Mouse (Mus musculus) heart, postnatal 0 days (tissue): Measurements from ENCODE around the gene Ccl11.

Source experiments
- CTCF ChIP-seq: IDR thresholded peaks from 2 replicates; pipeline ENCODE4 v1.5.1; 2016; ENCODE audit warnings: antibody characterized with exemption, control low read depth, low read depth
- EP300 ChIP-seq: IDR thresholded peaks from 2 replicates; pipeline ENCODE4 v1.6.1; 2016; ENCODE audit warnings: antibody characterized with exemption, low read depth

GRCm38 (mm10) chr11:82066953-82067571 is 9.4 kb downstream of the Ccl11 start:
- TF ChIP-seq CTCF (no peak), EP300 (no peak)
